Mouse (Mus musculus): ENCODE data around the gene Sash1.
A peak's percentile ranks its signal among the peaks of the same experiment; 100 is the strongest.
"Not testable (repeated sequence)": the region's sequence is repeated elsewhere in the genome, so short reads cannot be mapped to it uniquely, and the experiment has no call there.

The Sash1 gene

GRCm38 (mm10) chr10:8759228-8759627 is 126.6 kb downstream of the Sash1 start:
- no peak for DNase-seq (ENCODE audit: low read depth in 2 of 2, low spot score in 2 of 2)

GRCm38 (mm10) chr10:8757429-8757931 is 128.4 kb downstream of the Sash1 start:
- no peak for DNase-seq (ENCODE audit: low read depth in 2 of 2, low spot score in 2 of 2)

- DNase-seq (ENCODE audit: low read depth in 2 of 2, low spot score in 2 of 2) = no peak
Measured at GRCm38 (mm10) chr10:8756604-8757354, 129.1 kb downstream of the Sash1 start.

- DNase-seq (ENCODE audit: low read depth in 2 of 2, low spot score in 2 of 2) = no peak
Measured at GRCm38 (mm10) chr10:8753377-8753776, 132.5 kb downstream of the Sash1 start.

- DNase-seq (ENCODE audit: low read depth in 2 of 2, low spot score in 2 of 2) = no peak
Measured at GRCm38 (mm10) chr10:8752436-8752835, 133.4 kb downstream of the Sash1 start.

- DNase-seq (ENCODE audit: low read depth in 2 of 2, low spot score in 2 of 2) = no peak
Measured at GRCm38 (mm10) chr10:8749537-8749936, 136.3 kb downstream of the Sash1 start.

GRCm38 (mm10) chr10:8747450-8748212 is 138.2 kb downstream of the Sash1 start:
- no peak for DNase-seq (ENCODE audit: low read depth in 2 of 2, low spot score in 2 of 2)

GRCm38 (mm10) chr10:8746082-8746696 is 139.7 kb downstream of the Sash1 start:
- DNase-seq (ENCODE audit: low read depth in 2 of 2, low spot score in 2 of 2) = no peak

GRCm38 (mm10) chr10:8742872-8743271 is 143.0 kb downstream of the Sash1 start:
- no peak for DNase-seq (ENCODE audit: low read depth in 2 of 2, low spot score in 2 of 2)

- no peak for DNase-seq (ENCODE audit: low read depth in 2 of 2, low spot score in 2 of 2)
Measured at GRCm38 (mm10) chr10:8741505-8741904, 144.4 kb downstream of the Sash1 start.

- DNase-seq (ENCODE audit: low read depth in 2 of 2, low spot score in 2 of 2) = no peak
Measured at GRCm38 (mm10) chr10:8740797-8741196, 145.1 kb downstream of the Sash1 start.

- DNase-seq (ENCODE audit: low read depth in 2 of 2, low spot score in 2 of 2) = no peak
Measured at GRCm38 (mm10) chr10:8729387-8730337, 156.2 kb downstream of the Sash1 start.

GRCm38 (mm10) chr10:8719345-8719744 is 166.5 kb downstream of the Sash1 start:
- no peak for DNase-seq (ENCODE audit: low read depth in 2 of 2, low spot score in 2 of 2)

GRCm38 (mm10) chr10:8718831-8719230 is 167.0 kb downstream of the Sash1 start:
- DNase-seq (ENCODE audit: low read depth in 2 of 2, low spot score in 2 of 2) = no peak

- DNase-seq (ENCODE audit: low read depth in 2 of 2, low spot score in 2 of 2) = no peak
Measured at GRCm38 (mm10) chr10:8717171-8717570, 168.7 kb downstream of the Sash1 start.

- peak; percentile 9 to 24 for DNase-seq (ENCODE audit: low read depth in 2 of 2, low spot score in 2 of 2)
Measured at GRCm38 (mm10) chr10:8715679-8716284, 170.1 kb downstream of the Sash1 start.

GRCm38 (mm10) chr10:8696636-8697035 is 189.2 kb downstream of the Sash1 start:
- not testable (repeated sequence) for DNase-seq (ENCODE audit: low read depth in 2 of 2, low spot score in 2 of 2)

- no peak for DNase-seq (ENCODE audit: low read depth in 2 of 2, low spot score in 2 of 2)
Measured at GRCm38 (mm10) chr10:8693996-8694500, 191.8 kb downstream of the Sash1 start.

- no peak for DNase-seq (ENCODE audit: low read depth in 2 of 2, low spot score in 2 of 2)
Measured at GRCm38 (mm10) chr10:8693561-8693960, 192.3 kb downstream of the Sash1 start.

- no peak for DNase-seq (ENCODE audit: low read depth in 2 of 2, low spot score in 2 of 2)
Measured at GRCm38 (mm10) chr10:8692531-8692930, 193.3 kb downstream of the Sash1 start.
